Mouse (Mus musculus) CH12.LX (cell line): ENCODE data around the gene Phb.

Source experiments
- POLR2A ChIP-seq: IDR thresholded peaks from 2 replicates; pipeline ENCODE4 v1.6.1; 2011; ENCODE audit warnings: low read depth, mild to moderate bottlenecking, improper control_type of control experiment, low read length
- ZMIZ1 ChIP-seq: IDR thresholded peaks from 2 replicates; pipeline ENCODE4 v1.6.1; 2012; ENCODE audit warnings: low read depth, mild to moderate bottlenecking, inconsistent platforms, low read length, improper control_type of control experiment

- TF ChIP-seq POLR2A, result no peak
- no peak for TF ChIP-seq ZMIZ1
Measured at GRCm38 (mm10) chr11:95698541-95698940, 31.8 kb downstream of the Phb start.
